Mouse (Mus musculus) embryonic fibroblast, embryonic 13.5 days (primary cell): ENCODE results near the gene B3gnt8.

ENCODE experiments used
- CTCF ChIP-seq: IDR thresholded peaks from 2 replicates; pipeline ENCODE4 v1.5.1; 2011; ENCODE audit warnings: mild to moderate bottlenecking, control low read depth, low read length, moderate library complexity, borderline replicate concordance; ENCODE audit not compliant: insufficient read depth
- POLR2A ChIP-seq: IDR thresholded peaks from 2 replicates; pipeline ENCODE4 v1.6.1; 2011; ENCODE audit warnings: low read depth, mild to moderate bottlenecking, control low read depth, low read length, moderate library complexity

DNA sequence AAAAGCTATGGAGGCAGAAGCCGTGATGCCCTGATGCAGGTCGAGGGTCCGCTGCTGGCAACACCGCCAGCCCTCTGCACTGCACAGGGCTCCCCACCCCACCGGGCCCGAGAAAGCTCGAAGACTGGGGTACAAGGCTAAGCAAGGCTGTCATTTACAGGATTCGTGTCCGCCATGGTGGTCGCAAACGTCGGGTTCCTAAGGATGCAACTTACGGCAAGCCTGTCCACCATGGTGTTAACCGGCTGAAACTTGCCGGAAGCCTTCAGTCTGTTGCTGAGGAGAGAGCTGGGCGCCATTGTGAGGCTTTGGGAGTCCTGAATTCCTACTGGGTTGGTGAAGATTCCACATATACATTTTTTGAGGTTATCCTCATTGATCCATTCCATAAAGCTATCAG is 25.1 kb upstream of the B3gnt8 start:
- TF ChIP-seq CTCF (no peak), POLR2A (no peak)
